Mouse (Mus musculus) thymus, postnatal 36 days (tissue): Measurements from ENCODE around the gene Rcan2.

Experiments used
- DNase-seq, 2 experiments: peaks; one replicate each; pipeline ENCODE4 v3.0.0; 2022; ENCODE audit warnings: mixed read lengths in 2 of 2

Gene Rcan2

DNA sequence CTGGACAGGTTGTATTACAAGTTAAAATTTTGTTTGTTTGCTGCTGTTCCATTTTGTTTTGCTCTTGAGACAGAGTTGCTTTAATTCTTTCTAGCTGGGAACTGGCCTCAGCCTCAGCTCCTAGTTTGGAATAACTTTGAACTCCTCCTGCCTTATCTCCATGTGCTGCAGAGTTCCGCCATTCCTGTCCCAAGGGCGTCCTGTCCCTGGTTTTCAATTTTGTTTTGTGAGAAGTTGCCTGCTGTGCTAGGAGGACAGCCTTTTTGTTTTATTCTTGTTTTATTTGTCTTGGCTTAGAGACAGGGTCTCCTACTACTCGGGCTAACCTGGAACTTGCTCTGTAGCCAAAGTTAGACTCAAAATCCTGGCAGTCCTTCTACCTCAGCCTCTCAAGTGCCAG is 26.1 kb downstream of the Rcan2 start:
- no peak for DNase-seq

DNA sequence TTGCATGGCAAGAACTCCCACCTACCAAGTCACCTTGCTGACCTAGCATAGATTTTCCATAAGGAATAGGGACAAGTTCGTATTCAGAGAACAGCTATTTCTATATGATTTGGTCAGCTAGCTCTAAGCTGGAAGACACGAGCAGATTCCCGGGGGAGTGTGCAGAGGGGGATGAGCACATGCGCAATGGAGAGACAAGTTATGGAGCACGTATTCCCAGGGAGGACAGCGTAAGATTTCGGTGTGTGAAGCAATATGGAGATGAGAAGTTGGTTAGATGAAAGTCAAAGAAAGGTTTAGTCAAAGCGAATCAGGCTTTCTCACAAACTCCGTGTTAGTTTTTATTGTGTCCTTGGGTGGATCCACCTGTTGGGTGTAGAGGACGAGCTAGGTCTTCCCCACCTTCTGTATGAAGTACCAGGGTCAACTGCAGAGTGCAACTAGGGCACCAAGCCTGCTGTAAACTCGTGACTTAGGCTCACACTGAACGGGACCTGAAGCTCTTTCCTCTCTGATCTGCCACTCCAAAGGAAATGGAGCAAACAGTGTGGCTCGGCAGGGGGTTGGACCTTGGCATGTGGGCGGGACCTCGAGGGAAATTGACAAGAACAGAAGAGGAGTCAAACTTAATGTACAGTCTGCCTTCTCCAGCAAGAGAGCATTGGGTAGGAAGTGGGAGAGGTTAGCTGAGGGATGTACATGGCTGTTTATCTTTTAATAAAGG is 31.4 kb downstream of the Rcan2 start:
- DNase-seq, result no peak

DNA sequence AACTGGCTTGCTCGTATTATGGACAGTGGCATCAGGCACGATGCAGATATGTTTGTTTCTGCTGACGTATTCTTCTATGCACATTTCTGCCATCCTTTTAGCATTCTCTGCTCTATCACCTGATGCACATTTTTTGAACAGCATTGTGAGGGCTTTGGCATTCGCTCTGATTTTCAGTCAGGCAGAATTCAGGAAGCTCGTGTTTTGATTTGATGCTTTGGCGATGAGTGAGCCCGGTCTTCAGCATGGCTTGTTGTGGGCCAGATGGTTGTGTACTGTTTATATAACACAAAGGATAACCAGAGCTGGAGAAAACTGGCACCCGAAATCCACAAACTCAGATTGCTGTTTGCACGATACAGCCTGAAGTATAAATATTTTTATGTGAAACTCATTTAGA is 39.1 kb downstream of the Rcan2 start:
- no peak for DNase-seq

DNA sequence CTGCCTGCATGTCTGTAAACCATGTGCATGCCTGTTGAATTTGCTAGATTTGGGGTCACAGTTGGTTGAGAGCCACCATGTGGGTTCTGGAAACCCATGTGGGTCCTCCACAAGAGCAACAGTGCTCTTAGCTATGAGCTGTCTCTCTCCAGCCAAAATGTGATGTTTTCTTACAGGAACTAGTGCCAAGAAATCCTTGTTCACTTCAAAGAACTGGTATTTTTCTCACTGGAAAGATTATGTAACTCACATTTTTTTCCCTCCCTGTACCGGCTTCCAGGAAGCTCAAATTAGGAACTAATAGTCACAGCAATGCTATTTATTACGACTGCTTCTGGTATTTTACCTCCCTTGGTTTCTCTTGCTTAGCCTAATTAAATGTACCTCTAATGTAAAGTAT is 45.6 kb downstream of the Rcan2 start:
- no peak for DNase-seq

DNA sequence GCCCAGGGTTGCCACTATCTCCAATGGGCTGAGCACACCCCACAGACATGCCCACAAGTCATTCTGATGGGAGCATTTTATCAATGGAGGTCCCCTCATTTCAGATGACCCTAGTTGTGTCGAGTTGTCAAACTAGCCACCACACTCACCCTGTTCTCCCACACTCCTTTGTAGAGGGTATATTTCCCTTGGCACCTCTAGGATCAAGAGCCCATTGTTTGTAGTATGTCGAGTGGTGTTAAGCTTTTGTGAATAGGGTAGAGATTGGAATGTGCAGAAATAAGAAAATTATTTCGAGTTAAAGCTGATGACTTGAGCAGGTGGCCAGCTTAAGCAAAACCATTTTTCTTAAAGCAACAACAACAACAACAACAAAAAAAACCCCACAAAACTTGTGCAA is 47.8 kb downstream of the Rcan2 start:
- DNase-seq, result no peak

DNA sequence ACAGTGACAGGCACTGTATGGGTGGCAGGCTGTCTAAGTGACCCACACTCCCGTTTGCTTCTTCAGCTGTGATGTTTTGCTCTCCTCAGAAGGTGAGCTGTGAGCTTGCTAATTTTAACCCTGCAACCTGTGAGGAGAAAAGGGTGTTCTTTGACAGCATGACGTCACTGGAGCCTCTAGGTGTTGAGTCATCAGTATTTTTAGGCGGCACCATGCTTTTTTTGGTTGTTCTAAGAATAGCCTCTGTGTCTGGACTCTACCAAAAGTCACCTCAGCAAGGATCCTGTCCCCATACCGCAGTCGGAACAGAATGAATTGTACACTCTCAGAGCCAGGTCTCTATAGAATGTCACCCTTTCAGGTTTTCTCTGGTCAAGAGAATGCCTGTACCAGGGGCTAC is 54.0 kb downstream of the Rcan2 start:
- no peak for DNase-seq

DNA sequence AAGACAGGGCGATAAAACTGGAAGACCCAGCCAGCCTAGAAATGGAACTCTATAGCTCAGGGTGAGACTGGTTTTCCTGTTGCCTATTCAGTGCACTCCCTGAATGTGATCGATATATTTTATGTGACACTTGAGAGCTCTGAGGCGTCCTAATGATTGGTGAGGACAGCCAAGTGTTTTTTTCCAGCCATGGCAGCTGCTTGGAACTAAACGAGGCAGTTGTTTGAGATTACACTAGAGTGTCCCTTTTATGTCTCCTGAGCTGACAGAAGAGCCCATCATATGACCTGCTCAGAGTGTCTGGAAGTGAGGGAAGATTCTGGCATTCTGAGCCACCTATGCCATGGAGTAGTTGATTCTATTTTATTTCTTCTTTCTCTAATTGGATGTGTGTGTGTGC is 54.9 kb downstream of the Rcan2 start:
- no peak for DNase-seq

DNA sequence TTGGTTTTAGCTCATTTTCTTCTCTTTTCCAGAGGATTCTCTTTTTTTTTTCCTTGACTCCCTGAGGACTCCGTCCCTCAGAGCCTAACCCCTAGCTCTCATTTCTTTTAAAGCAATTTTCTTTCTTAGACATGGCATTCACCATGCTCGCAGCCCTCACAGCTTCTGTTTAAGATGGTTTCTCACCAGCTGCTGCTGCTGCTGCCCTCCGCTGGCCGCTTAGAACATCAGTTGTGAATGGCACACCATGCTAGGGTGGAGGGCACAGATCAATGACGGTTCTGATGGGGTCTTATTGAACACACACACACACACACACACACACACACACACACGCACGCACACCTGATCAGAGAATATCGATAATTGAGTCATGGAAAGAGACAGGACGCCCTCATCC is 67.7 kb downstream of the Rcan2 start:
- DNase-seq, result no peak

DNA sequence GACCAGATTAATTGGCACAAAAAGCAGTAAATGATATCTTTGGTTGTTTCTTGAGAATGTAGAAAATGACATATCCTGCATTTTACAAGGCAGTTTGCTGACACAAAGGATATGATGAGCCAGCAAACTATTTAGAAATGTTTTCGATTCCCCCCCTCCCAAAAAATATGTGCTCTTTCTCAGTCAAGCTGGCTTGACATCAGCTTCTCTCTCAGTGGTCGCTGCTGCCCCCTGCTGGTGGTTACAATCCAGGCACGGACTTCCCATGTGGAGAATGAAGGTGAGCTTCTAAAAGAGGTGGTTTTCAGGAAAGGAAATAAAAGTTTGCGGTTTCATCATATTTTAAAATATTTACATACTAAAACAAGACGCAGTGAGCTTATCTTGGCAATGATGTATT is 68.5 kb downstream of the Rcan2 start:
- peak; percentile 32 to 43 for DNase-seq

DNA sequence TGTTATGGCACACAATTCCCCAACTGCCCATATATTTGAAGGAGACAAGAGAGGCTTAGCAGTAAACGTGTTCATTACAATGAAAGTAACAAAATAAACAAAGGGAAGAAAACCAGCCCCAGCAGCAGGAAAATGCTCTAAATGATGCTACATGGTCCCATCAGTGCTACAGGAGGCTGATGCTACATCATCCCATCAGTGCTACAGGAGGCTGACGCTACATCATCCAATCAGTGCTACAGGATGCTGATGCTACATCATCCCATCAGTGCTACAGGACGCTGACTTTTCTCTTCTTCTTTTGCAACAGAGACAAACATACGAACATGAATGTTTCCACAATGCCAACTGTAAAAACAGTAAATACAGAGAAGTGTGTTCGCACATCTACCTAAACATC is 73.3 kb downstream of the Rcan2 start:
- no peak for DNase-seq

DNA sequence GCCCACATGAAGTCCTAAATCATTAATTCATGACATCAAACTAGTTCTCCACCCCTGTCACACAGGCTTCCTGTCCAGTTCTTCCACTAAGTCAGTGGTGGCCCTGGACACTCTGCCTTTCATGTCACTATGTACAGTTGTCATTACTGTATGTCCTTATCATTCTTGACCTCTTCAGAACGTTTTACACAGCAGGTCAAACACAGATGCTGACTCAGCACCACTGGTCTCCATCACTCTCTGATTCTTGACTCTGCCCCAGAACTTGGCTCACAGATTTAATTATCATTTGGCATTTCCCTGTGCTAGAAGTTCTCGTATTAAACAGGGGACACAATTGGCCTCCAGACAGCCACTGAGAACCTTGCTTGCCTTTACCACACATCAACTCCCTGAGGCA is 76.3 kb downstream of the Rcan2 start:
- no peak for DNase-seq

DNA sequence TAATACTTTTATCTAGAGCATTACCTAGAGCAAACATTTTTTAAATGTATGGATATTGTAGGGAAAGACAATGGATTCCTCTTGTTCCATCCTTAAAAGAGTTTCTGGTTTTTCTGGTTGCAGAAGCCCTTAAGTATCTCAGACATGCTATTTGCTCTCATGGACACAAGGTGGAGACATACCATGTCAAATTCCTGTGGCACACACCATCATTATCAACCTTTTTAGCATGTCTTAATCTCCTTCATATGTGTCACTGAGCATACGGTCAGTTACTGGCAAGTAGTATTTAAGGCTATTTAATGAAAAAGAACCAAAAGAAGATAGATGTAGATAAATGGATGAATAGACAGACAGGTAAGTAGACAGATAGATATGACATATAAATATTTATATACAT is 81.9 kb downstream of the Rcan2 start:
- DNase-seq, result no peak

DNA sequence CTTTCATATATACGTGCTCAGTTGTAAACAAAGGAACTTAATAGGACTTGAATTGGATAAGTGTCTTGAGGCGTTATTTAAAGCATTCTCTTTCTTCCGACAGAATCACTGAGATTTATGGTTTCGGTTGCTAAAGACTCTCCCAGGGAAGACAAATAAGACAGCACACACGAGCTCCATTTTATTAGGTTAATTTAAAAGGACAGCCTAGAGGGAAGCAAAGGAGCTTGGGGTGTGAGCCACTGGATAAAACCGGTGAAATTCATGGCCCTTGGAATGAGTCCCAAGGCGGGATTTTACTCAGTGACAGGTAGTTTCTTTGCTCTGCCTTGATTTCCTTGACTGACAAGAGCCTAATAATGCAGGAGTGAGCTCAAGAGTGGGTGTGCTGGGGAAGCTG is 85.1 kb downstream of the Rcan2 start:
- DNase-seq, result no peak

DNA sequence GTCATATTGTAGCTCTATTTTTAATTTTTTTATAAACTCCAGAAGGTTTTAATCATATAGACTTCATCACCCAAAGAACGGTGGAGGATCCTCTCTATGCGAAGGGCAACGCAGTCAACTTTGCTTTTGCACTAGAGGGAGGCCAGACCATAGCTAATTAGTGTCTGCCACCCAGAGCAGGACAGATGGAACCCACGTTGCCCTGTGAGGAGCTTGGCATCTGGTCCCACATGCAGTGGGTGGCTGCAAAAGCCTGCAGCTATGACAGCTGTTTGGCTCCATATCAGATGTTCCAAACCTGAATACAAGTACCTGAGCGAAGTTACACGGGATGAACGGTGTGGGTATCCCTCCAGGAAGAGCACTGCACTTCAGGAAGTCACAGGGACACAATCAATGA is 86.8 kb downstream of the Rcan2 start:
- DNase-seq, result no peak

DNA sequence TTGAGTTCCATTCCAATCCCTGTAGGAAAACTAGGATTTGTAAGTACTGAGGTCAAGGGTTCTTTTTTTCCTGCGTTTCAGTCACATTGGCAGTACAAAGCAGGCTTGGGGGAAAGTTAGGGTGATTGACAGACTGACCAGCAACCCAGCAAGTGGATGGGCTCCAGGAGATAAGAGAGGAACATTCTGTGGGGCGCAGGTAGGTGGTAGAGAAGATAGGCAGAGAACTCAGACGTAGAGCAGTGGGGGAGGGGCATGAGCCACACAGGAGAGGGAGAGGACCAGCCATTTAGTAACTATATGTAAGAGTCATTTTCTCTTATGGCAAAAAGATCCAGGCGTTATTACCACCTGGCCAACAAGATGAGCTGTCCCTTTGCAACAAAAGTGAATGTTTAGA is 96.2 kb downstream of the Rcan2 start:
- DNase-seq, result no peak

DNA sequence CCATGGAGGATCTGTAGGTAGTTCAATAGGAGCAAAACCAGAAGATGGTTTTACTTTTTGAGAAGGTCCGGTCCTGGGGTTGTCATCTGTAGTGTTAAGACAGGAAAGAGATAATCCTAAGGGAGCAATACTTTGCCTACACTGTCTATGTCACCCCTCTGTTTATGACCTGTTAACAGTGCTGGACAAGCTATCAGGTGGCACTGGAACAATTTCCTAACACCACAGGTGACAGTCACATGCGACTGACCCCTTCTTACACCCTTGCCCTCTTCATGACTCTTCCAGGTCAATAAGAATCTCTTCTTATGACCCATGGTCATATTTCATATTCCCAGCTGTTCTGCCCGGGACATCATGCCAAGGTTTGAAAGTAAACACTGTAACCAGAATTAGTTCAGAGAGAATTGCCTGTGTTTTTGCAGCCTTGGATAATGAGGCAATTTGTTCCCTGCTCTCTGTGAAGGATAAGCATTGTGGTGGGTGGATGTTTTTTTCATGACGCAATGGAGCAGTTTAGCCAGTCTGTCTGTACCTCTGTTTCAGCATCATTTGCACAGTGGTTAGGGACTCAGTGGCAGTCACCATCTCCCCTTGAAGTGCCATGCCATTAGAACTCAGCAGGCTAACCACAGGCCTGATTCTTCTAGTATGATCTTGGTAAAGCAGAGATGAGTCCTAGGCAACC is 98.4 kb downstream of the Rcan2 start:
- DNase-seq, result no peak

DNA sequence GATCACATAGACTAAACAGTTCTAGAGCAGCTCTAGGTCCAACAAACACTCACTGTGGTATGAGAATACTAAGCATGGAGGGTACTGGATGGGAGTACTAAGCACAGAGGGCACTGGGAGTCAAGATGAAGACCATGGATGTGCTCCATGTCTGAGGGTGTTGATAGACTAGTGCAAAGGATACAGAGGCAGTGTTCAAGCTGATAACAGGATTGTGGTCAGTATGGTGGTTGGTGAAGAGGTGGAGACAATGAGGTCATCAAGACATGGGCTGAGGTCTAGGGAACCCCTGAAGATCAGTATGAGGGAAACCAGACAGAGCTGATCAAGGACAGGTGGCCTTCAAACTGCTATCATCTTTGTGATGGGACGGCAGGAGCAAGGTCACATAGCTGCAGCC is 99.0 kb downstream of the Rcan2 start:
- no peak for DNase-seq

DNA sequence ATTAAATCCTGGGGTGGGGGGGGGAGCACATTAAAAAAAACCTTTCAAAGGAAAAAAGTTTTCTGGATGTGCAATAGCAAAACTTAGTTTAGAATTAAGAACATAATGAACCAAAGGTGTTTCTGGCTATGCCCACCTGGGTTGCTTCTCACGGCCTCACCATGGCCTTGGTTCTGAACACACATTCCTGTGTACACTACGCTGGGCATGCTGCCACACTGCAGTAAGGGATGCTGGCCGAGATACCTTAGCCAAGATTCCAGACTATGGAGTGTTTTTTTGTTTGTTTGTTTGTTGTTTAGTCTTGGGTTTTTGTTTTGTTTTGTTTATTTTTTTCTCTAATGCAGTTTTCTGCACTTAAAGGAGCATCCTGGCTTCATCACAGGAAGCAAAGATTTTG is 100.3 kb downstream of the Rcan2 start:
- DNase-seq, result no peak

DNA sequence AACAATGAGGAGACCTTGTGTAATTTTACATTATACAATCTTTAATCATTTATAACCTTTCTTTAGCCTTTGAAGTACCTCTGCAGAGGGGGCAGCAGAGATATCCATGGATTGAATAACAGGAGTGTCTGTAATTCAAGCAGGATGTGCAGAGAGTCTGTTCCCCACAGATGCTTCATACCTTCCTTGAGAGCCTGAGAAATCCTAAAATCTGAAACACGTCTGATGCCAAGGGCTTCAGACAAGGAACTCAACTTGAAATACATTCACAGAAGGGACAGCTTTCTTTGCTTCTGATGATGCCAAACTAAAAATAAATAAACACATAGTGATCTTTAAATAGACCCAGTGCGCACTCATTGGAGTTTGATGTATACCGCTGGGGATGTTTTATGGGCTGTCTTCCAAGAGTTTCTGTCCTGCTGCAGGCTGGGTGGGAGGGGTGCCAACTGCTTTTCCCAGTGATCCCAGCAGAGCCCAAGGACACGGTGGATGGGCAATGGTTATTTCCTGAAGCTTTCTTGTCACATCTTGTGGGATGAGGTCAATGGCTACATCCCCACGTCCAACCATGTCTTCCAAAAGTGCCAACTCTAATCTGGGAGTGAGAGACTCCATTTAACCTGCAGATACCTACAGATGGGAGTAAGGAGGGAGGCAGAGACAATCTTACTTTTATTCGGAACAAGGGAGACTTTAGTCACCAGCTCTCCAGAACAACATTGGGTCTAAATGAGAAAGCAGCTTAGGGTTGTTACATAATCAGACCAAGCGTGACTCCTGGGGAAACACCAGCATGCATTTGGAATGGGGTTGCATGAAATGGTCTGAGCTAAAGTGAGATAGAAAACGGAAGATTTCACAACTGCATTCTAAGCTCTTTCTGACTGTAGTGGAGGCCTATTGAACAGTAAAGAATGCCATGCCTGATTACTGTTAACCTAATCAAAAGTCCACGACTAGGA is 102.9 kb downstream of the Rcan2 start:
- no peak for DNase-seq

DNA sequence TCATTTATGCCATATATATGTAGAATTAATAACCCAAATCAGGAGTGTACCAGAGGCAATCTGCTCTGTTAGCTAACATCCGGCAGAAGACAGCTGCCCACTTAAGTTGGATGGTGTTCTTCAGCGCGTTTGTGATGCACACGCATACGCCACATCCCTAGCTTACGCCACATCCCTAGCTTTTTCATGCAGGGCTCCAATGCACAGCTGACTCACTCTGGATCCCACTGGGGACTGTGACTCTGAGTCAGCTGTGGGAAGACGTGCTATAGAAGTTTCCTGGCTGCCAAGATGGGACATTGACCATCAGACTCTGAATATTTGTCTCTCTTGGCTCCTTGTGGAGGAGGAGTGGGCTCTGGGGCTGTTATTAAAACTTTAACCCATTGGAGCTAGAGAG is 103.7 kb downstream of the Rcan2 start:
- DNase-seq, result no peak

DNA sequence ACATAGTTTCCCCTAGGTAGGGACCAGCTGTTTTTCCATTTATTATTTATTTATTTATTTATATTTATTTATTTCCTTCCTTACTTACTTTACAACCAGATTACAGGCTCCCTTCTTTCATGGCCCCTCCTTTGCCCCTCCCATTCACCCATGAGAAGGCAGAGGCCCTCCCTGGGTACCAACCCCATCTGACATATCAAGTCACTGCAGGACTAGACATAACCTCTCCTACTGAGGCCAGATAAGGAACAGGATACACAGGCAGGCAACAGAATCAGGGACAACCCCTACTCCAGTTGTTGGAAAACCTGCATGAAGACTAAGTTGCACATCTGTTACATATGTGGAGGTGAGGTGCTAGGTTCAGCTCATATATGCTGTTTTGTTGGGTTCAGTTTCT is 105.6 kb downstream of the Rcan2 start:
- no peak for DNase-seq

DNA sequence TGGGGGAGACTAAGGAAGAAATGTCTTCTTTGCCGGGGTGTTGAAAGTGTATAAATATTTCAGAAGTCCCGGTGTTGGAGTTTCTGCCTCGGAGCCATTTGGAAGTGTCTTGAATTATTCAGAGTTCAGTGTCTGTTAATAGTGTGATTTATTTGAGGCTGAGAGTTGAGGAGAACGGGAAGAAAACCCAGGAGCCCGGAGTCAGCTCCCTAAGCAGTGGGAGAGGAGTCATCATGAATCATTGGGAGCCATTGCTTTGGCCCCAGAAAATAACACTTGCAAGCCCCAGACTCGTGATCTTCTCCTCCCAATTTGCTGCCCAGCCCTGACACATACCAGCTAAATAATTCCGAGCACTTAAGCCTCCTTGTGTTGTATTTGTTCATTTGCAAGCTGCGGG is 115.0 kb downstream of the Rcan2 start:
- DNase-seq, result no peak

DNA sequence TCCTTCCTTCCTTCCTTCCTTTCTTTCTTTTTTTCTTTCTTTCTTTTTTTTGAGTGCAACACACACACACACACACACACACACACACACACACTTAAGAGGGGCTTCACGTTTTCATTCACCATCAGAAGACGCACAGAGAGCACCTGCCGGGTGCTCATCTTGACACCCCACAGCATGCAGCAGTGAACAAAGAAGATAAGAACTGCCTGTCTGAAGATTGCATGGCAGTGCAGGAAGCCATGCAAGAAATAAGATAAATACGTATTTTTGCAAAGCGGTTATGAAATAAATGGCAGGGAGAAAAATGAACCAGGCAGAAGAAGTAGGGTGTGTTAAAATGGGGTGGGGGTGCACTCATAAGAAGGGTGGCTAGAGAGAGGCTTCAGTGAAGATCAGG is 116.0 kb downstream of the Rcan2 start:
- DNase-seq, result no peak

DNA sequence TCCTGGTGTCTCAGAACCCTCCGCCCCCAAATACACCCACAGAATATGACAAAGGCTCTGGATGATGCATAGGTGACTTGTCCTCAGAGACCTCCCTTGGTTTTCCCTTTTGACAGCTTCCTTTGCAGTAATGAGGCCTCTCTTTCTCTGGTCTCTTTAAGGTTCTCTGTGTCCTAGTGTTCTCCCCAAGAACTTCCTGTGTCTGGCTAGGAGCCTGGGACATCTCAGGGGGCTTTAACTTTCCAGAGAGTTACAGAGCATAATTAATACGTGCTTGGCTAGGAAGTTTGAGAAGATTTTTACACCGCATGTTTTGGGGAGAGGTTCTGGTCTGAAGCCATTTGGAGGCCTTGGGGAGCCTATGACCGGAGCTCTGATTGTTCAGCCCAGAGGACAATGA is 128.7 kb downstream of the Rcan2 start:
- no peak for DNase-seq
